Mouse (Mus musculus) MEL (cell line): ENCODE results near the gene Gm30191. TPM values are rescaled to one million over a fixed set of nuclear protein-coding genes. Genes with fewer than 3 reads are reported as not detected.

ENCODE experiments used
- DNase-seq: peaks from one replicate; pipeline ENCODE4 v3.0.0; 2011; ENCODE audit warnings: low read depth, low spot score
- H3K27ac ChIP-seq: 2 replicates; pipeline ENCODE4 v1.5.1; 2012; ENCODE audit warnings: low read depth, mild to moderate bottlenecking, control low read depth, low read length, moderate library complexity; ENCODE audit not compliant: control insufficient read depth
- H3K27me3 ChIP-seq, 2 experiments: fragments of 150-350 bp in 1 of 2; sonication (generic) in 1 of 2; 2 replicates each; pipeline ENCODE4 v1.6.1; 2012; ENCODE audit warnings: low read length in 2 of 2, mild to moderate bottlenecking in 2 of 2, improper control_type of control experiment in 1 of 2, moderate library complexity in 1 of 2; ENCODE audit not compliant: insufficient read depth in 2 of 2, control insufficient read depth in 1 of 2
- H3K36me3 ChIP-seq, 2 experiments: 2 replicates each; pipeline ENCODE4 v1.6.1; 2012 to 2014; ENCODE audit warnings: low read length in 2 of 2, improper control_type of control experiment in 1 of 2, inconsistent platforms in 1 of 2, mild to moderate bottlenecking in 1 of 2; ENCODE audit not compliant: insufficient read depth in 2 of 2, control insufficient read depth in 1 of 2
- H3K4me1 ChIP-seq, 2 experiments: fragments of 150-350 bp in 1 of 2; sonication (generic) in 1 of 2; 2 replicates each; pipeline ENCODE4 v1.6.1; 2012; ENCODE audit warnings: low read length in 2 of 2, improper control_type of control experiment in 1 of 2, mild to moderate bottlenecking in 1 of 2; ENCODE audit not compliant: insufficient read depth in 2 of 2, control insufficient read depth in 1 of 2
- H3K4me3 ChIP-seq, 2 experiments: fragments of 150-350 bp in 1 of 2; sonication (generic) in 1 of 2; 2 replicates each; pipeline ENCODE4 v1.5.1; 2012; ENCODE audit warnings: low read depth in 2 of 2, low read length in 2 of 2, mild to moderate bottlenecking in 2 of 2, moderate library complexity in 2 of 2, control low read depth in 1 of 2, improper control_type of control experiment in 1 of 2; ENCODE audit not compliant: control insufficient read depth in 1 of 2, insufficient read depth in 1 of 2
- H3K79me2 ChIP-seq: 2 replicates; pipeline ENCODE4 v1.6.1; 2012; ENCODE audit warnings: mild to moderate bottlenecking, low read length, moderate library complexity; ENCODE audit not compliant: control insufficient read depth, poor library complexity, insufficient read depth
- H3K9ac ChIP-seq: 2 replicates; pipeline ENCODE4 v1.6.1; 2012; ENCODE audit warnings: low read depth, mild to moderate bottlenecking, control low read depth, low read length, moderate library complexity; ENCODE audit not compliant: control insufficient read depth, poor library complexity, severe bottlenecking
- H3K9me3 ChIP-seq: fragments of 150-350 bp; sonication (generic); replicated peaks from 2 replicates; pipeline ENCODE4 v1.6.1; 2012; ENCODE audit warnings: mild to moderate bottlenecking, low read length, improper control_type of control experiment, moderate library complexity; ENCODE audit not compliant: insufficient read depth
- RAD21 ChIP-seq: IDR thresholded peaks from 2 replicates; pipeline ENCODE4 v1.6.1; 2011; ENCODE audit warnings: mild to moderate bottlenecking, low read depth, low read length, improper control_type of control experiment
- USF2 ChIP-seq, 2 experiments: IDR thresholded peaks; 2 replicates each; pipeline ENCODE4 v1.6.1; 2011 to 2012; ENCODE audit warnings: improper control_type of control experiment in 2 of 2, low read length in 2 of 2, borderline replicate concordance in 1 of 2, inconsistent platforms in 1 of 2, low read depth in 1 of 2, mild to moderate bottlenecking in 1 of 2; ENCODE audit not compliant: insufficient read depth in 1 of 2
- polyA plus RNA-seq, 2 experiments: library from polyadenylated mRNA; stranded (reverse) in 1 of 2; unstranded in 1 of 2; fragments of >175 nt in 1 of 2; fragments of >200 nt in 1 of 2; gene quantifications; 2 replicates each; pipeline versions ENCODE4 v1.2.1 to v1.2.4; 2012; ENCODE audit warnings: low replicate concordance in 2 of 2, low read depth in 1 of 2; ENCODE audit not compliant: insufficient read length in 2 of 2, insufficient read depth in 1 of 2, missing spikeins in 1 of 2
- total RNA-seq: library from RNA; depleted of rRNA; stranded (reverse); fragments of 300-350 nt; gene quantifications from 2 replicates; pipeline ENCODE4 v1.2.3, GENCODE M21; 2012; rRNA removed

Gene Gm30191
- total and polyA plus RNA-seq, 3 experiments: not detected

GRCm38 (mm10) chr4:134299498-134299810, 52.7 kb downstream of the Gm30191 start:
- H3K79me2 ChIP-seq: no peaks in the 10 kb centered on the region
- TF ChIP-seq USF2 (IDR thresholded peaks at IDR 0.05; ENCODE audit: borderline replicate concordance in 1 of 2, insufficient read depth in 1 of 2, low read depth in 1 of 2, low read length in 2 of 2) (no peak), RAD21 (no peak)
- no peak overlapping the region for H3K4me3 ChIP-seq
- H3K27ac ChIP-seq: no peak overlapping the region
- H3K9ac ChIP-seq: no peak overlapping the region
- H3K36me3 ChIP-seq: no peaks in the 10 kb centered on the region
- DNase-seq: no peak
- H3K9me3 ChIP-seq: no peaks in the 10 kb centered on the region
- H3K27me3 ChIP-seq: no peaks in the 10 kb centered on the region
- H3K4me1 ChIP-seq: no peaks in the 10 kb centered on the region

Other genes starting within 250 kb of the Gm30191 start
- 15.9 and 19.0 TPM in 2 replicates for gene Dhdds, start 246.0 kb upstream of the Gm30191 start, total RNA-seq
- gene Dhdds, start 246.0 kb upstream of the Gm30191 start, polyA plus RNA-seq: 10 to 100 TPM in 1 of 2 experiments, not detected in 1; 37.7 TPM
- not detected in 2 replicates for gene Lin28a, start 228.1 kb upstream of the Gm30191 start, total RNA-seq
- under 1 TPM in 1 of 2 experiments, not detected in 1; 0.01 TPM for gene Lin28a, start 228.1 kb upstream of the Gm30191 start, polyA plus RNA-seq
- not detected in 2 replicates for gene Zfp683, start 193.1 kb upstream of the Gm30191 start, total RNA-seq
- not detected for gene Zfp683, start 193.1 kb upstream of the Gm30191 start, polyA plus RNA-seq
- gene Crybg2, start 186.1 kb upstream of the Gm30191 start, total RNA-seq: 0.65 and 0.72 TPM in 2 replicates
- 1 to 10 TPM in 1 of 2 experiments, not detected in 1; 2.3 TPM for gene Crybg2, start 186.1 kb upstream of the Gm30191 start, polyA plus RNA-seq
- 0.52 and 1.3 TPM in 2 replicates for gene Cd52, start 151.9 kb upstream of the Gm30191 start, total RNA-seq
- under 1 TPM in 1 of 2 experiments, not detected in 1; 0.86 TPM for gene Cd52, start 151.9 kb upstream of the Gm30191 start, polyA plus RNA-seq
- 2.6 and 5.4 TPM in 2 replicates for gene Ubxn11, start 144.4 kb upstream of the Gm30191 start, total RNA-seq
- gene Ubxn11, start 144.4 kb upstream of the Gm30191 start, polyA plus RNA-seq: 10 to 100 TPM in 1 of 2 experiments, not detected in 1; 11.9 TPM
- gene Sh3bgrl3, start 118.1 kb upstream of the Gm30191 start, total RNA-seq: 122 and 126 TPM in 2 replicates
- gene Sh3bgrl3, start 118.1 kb upstream of the Gm30191 start, polyA plus RNA-seq: 100 to 1,000 TPM in 1 of 2 experiments, not detected in 1; 414 TPM
- gene Cep85, start 59.8 kb upstream of the Gm30191 start, total RNA-seq: 30.8 and 32.9 TPM in 2 replicates
- 10 to 100 TPM; 80.9 to 81.1 TPM for gene Cep85, start 59.8 kb upstream of the Gm30191 start, polyA plus RNA-seq
- gene Gm7534, start 43.9 kb upstream of the Gm30191 start, total RNA-seq: not detected in 2 replicates
- gene Gm7534, start 43.9 kb upstream of the Gm30191 start, polyA plus RNA-seq: not detected
- gene Catsper4, start 19.6 kb upstream of the Gm30191 start, total RNA-seq: not detected in 2 replicates
- not detected for gene Catsper4, start 19.6 kb upstream of the Gm30191 start, polyA plus RNA-seq
- not detected in 2 replicates for gene Cnksr1, start 8.5 kb upstream of the Gm30191 start, total RNA-seq
- gene Cnksr1, start 8.5 kb upstream of the Gm30191 start, polyA plus RNA-seq: under 1 TPM in 1 of 2 experiments, not detected in 1; 0.07 TPM
- 1.6 and 2.8 TPM in 2 replicates for gene E130218I03Rik, start 3.3 kb upstream of the Gm30191 start, total RNA-seq
- 1 to 10 TPM in 1 of 2 experiments, not detected in 1; 1.6 TPM for gene E130218I03Rik, start 3.3 kb upstream of the Gm30191 start, polyA plus RNA-seq
- 27.3 and 30.4 TPM in 2 replicates for gene Zfp593, start 1.3 kb upstream of the Gm30191 start, total RNA-seq
- 10 to 100 TPM in 1 of 2 experiments, not detected in 1; 33.9 TPM for gene Zfp593, start 1.3 kb upstream of the Gm30191 start, polyA plus RNA-seq
- not detected in 2 replicates for gene Grrp1, start 7.2 kb downstream of the Gm30191 start, total RNA-seq
- not detected for gene Grrp1, start 7.2 kb downstream of the Gm30191 start, polyA plus RNA-seq
- gene Pdik1l, start 41.0 kb downstream of the Gm30191 start, total RNA-seq: 13.0 and 14.3 TPM in 2 replicates
- gene Pdik1l, start 41.0 kb downstream of the Gm30191 start, polyA plus RNA-seq: 10 to 100 TPM; 11.7 to 32.1 TPM
- gene Trim63, start 68.2 kb downstream of the Gm30191 start, total RNA-seq: not detected in 2 replicates
- gene Trim63, start 68.2 kb downstream of the Gm30191 start, polyA plus RNA-seq: not detected
- 0.46 and 0.54 TPM in 2 replicates for gene Slc30a2, start 96.2 kb downstream of the Gm30191 start, total RNA-seq
- under 1 TPM in 1 of 2 experiments, not detected in 1; 0.39 TPM for gene Slc30a2, start 96.2 kb downstream of the Gm30191 start, polyA plus RNA-seq
- gene Extl1, start 136.9 kb downstream of the Gm30191 start, total RNA-seq: 0.03 and 0.04 TPM in 2 replicates
- under 1 TPM in 1 of 2 experiments, not detected in 1; 0.33 TPM for gene Extl1, start 136.9 kb downstream of the Gm30191 start, polyA plus RNA-seq
- gene Pafah2, start 149.4 kb downstream of the Gm30191 start, total RNA-seq: 6.0 TPM in 2 replicates
- gene Pafah2, start 149.4 kb downstream of the Gm30191 start, polyA plus RNA-seq: 10 to 100 TPM in 1 of 2 experiments, not detected in 1; 10.6 TPM
- gene Stmn1, start 221.4 kb downstream of the Gm30191 start, total RNA-seq: 200 and 214 TPM in 2 replicates
- 100 to 1,000 TPM in 1 of 2 experiments, not detected in 1; 350 TPM for gene Stmn1, start 221.4 kb downstream of the Gm30191 start, polyA plus RNA-seq
- gene Paqr7, start 249.8 kb downstream of the Gm30191 start, total RNA-seq: 0.19 and 0.26 TPM in 2 replicates
- 1 to 10 TPM in 1 of 2 experiments, not detected in 1; 2.4 TPM for gene Paqr7, start 249.8 kb downstream of the Gm30191 start, polyA plus RNA-seq